Mouse (Mus musculus) intestine, embryonic 15.5 days (tissue): ENCODE measurements around the gene B3gnt8. TPM values are rescaled to one million over a fixed set of nuclear protein-coding genes. Genes with fewer than 3 reads are reported as not detected.

Experiments
- ATAC-seq: fragments of 200-750 bp; cut with Nextera tagmentation; 2 replicates; pipeline ENCODE4 v1.8.0; 2017; ENCODE audit warnings: moderate TSS enrichment, moderate library complexity
- H3K27ac ChIP-seq: fragments of 300-500 bp; sonication (generic); 2 replicates; pipeline ENCODE4 v1.5.1; 2015; ENCODE audit warnings: mild to moderate bottlenecking, inconsistent platforms
- H3K27me3 ChIP-seq: fragments of 300-500 bp; sonication (generic); replicated peaks from 2 replicates; pipeline ENCODE4 v1.6.1; 2015; ENCODE audit warnings: inconsistent platforms
- H3K36me3 ChIP-seq: fragments of 300-500 bp; sonication (generic); 2 replicates; pipeline ENCODE4 v1.6.1; 2015; ENCODE audit warnings: inconsistent platforms
- H3K4me1 ChIP-seq: fragments of 300-500 bp; sonication (generic); replicated peaks from 2 replicates; pipeline ENCODE4 v1.6.1; 2015; ENCODE audit warnings: inconsistent platforms
- H3K4me2 ChIP-seq: fragments of 300-500 bp; sonication (generic); replicated peaks from 2 replicates; pipeline ENCODE4 v1.6.1; 2015; ENCODE audit warnings: mild to moderate bottlenecking, inconsistent platforms
- H3K4me3 ChIP-seq: fragments of 300-500 bp; sonication (generic); replicated peaks from 2 replicates; pipeline ENCODE4 v1.5.1; 2015; ENCODE audit warnings: inconsistent platforms
- H3K9ac ChIP-seq: fragments of 300-500 bp; sonication (generic); 2 replicates; pipeline ENCODE4 v1.6.1; 2015; ENCODE audit warnings: inconsistent platforms
- H3K9me3 ChIP-seq: fragments of 300-500 bp; sonication (generic); 2 replicates; pipeline ENCODE4 v1.6.1; 2016; ENCODE audit warnings: inconsistent platforms
- WGBS: fragments of 180-500 bp; shearing (Covaris S2); methylation state at CpG from one replicate; pipeline ENCODE4 v1.1.7; 2015; 5-methylcytosine and 5-hydroxymethylcytosine counted together
- polyA plus RNA-seq: library from polyadenylated mRNA; unstranded; fragments of >200 nt; fragmentation: Nextera tagmentation; extraction: Ambion mirVana; gene quantifications from 2 replicates; pipeline ENCODE4 v1.2.1, GENCODE M21; 2015

Gene B3gnt8
- polyA plus RNA-seq, 1 experiment from 2014 or later: 7.1 TPM

GRCm38 (mm10) chr7:25607196-25607595, 19.3 kb upstream of the B3gnt8 start:
- H3K9ac ChIP-seq: no peak overlapping the region
- H3K36me3 ChIP-seq: no peaks in the 10 kb centered on the region
- H3K4me2 ChIP-seq: no peak overlapping the region
- H3K4me1 ChIP-seq: no peaks in the 10 kb centered on the region
- no peaks in the 10 kb centered on the region for H3K9me3 ChIP-seq
- H3K4me3 ChIP-seq: no peak overlapping the region
- no peak for ATAC-seq
- H3K27ac ChIP-seq: no peak overlapping the region
- WGBS: 73% methylated on average over 2 of the region's 2 CpGs
- no peaks in the 10 kb centered on the region for H3K27me3 ChIP-seq

- H3K4me2 ChIP-seq: no peak overlapping the region
- H3K9ac ChIP-seq: no peak overlapping the region
- no peaks in the 10 kb centered on the region for H3K9me3 ChIP-seq
- no peaks in the 10 kb centered on the region for H3K27me3 ChIP-seq
- H3K4me3 ChIP-seq: no peak overlapping the region
- whole genome bisulfite sequencing: 36% methylated on average over 6 of the region's 6 CpGs
- no peak overlapping the region for H3K27ac ChIP-seq
- ATAC-seq: no peak
- H3K36me3 ChIP-seq: no peaks in the 10 kb centered on the region
- no peaks in the 10 kb centered on the region for H3K4me1 ChIP-seq
Observed at GRCm38 (mm10) chr7:25610056-25610455, 16.4 kb upstream of the B3gnt8 start.

GRCm38 (mm10) chr7:25611501-25611900, 15.0 kb upstream of the B3gnt8 start:
- Histone ChIP-seq H3K36me3 (no peaks in the 10 kb centered on the region), H3K9me3 (no peaks in the 10 kb centered on the region), H3K4me1 (0 out of 2 replicates have a peak, but pooled peaks cover 4% of the 10 kb centered on the region), H3K4me2 (no peak overlapping the region), H3K4me3 (no peak overlapping the region), H3K9ac (no peak overlapping the region), H3K27me3 (no peaks in the 10 kb centered on the region), H3K27ac (no peak overlapping the region)
- WGBS: 38% methylated on average over 7 of the region's 7 CpGs
- no peak for ATAC-seq

DNA sequence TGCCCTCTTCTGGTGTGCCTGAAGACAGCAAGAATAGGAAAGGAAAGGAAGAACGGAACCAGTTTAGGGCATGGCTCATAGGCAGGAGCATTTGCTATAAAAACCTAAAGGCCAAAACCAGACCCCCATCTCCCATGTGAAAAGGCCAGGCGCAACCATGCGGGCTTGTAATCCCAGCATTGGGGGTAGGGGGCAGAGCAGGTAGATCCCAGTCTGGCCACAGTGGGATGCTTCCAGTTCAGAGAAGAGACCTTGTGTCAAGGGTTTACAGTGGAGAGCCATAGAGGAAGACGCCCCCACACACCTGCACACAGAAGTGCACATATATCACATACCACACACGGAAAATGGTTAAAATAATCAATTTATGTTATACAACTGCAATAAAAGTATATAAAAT, 12.4 kb upstream of the B3gnt8 start:
- H3K4me1 ChIP-seq: 0 out of 2 replicates have a peak, but pooled peaks cover 6% of the 10 kb centered on the region
- H3K9ac ChIP-seq: no peak overlapping the region
- no peak for ATAC-seq
- H3K4me2 ChIP-seq: no peak overlapping the region
- 87% methylated on average over 5 of the region's 5 CpGs for WGBS
- H3K27ac ChIP-seq: no peak overlapping the region
- no peaks in the 10 kb centered on the region for H3K27me3 ChIP-seq
- H3K36me3 ChIP-seq: no peaks in the 10 kb centered on the region
- no peak overlapping the region for H3K4me3 ChIP-seq
- H3K9me3 ChIP-seq: no peaks in the 10 kb centered on the region

GRCm38 (mm10) chr7:25614831-25615705, 11.4 kb upstream of the B3gnt8 start:
- Histone ChIP-seq H3K9me3 (no peaks in the 10 kb centered on the region), H3K36me3 (no peaks in the 10 kb centered on the region), H3K4me2 (peak overlapping the region; percentile 36), H3K27ac (peak overlapping the region; percentile 66), H3K9ac (no peak overlapping the region), H3K27me3 (no peaks in the 10 kb centered on the region), H3K4me1 (peaks cover 9% of the 10 kb centered on the region; the same call in 1 of the 2 replicates), H3K4me3 (no peak overlapping the region)
- ATAC-seq: peak; percentile 24
- WGBS: 71% methylated on average over 21 of the region's 21 CpGs

DNA sequence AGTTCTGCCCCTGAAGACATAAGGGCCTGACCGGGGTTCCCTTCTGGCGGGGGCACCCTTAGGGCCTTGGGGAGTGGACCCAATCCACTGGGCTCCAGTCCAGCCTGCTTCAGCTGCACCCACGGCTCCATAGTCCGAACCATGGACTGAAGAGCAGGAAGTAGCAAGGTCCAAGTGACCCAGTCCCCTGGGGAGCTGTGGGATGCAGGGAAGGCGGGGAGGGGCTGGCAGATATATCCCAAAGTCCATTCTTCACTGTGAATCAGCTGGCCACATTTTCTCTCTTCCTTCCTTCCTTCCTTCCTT, 10.8 kb upstream of the B3gnt8 start, which contains the start of gene Erich4:
Gene Erich4, minus strand, starts transcription at position 187 of the 306 bp plus-strand sequence.
- Histone ChIP-seq H3K36me3 (no peaks in the 10 kb centered on the region), H3K4me1 (peaks cover 11% of the 10 kb centered on the region; the same call in 1 of the 2 replicates), H3K27me3 (no peaks in the 10 kb centered on the region), H3K9ac (no peak within 1 kb of the TSS), H3K4me3 (no peak within 1 kb of the TSS), H3K4me2 (peak within 1 kb of the TSS; percentile 36), H3K27ac (peak within 1 kb of the TSS; percentile 66), H3K9me3 (no peaks in the 10 kb centered on the region)
- 60% methylated on average over 5 of the region's 5 CpGs for WGBS
- peak; percentile 79 for ATAC-seq

GRCm38 (mm10) chr7:25617376-25618160, 8.9 kb upstream of the B3gnt8 start:
- no peak for ATAC-seq
- Histone ChIP-seq H3K9ac (no peak overlapping the region), H3K4me2 (no peak overlapping the region), H3K36me3 (no peaks in the 10 kb centered on the region), H3K9me3 (no peaks in the 10 kb centered on the region), H3K27ac (no peak overlapping the region), H3K4me3 (no peak overlapping the region), H3K27me3 (no peaks in the 10 kb centered on the region), H3K4me1 (peaks cover 11% of the 10 kb centered on the region; the same call in 1 of the 2 replicates)
- 85% methylated on average over 10 of the region's 10 CpGs for WGBS

DNA sequence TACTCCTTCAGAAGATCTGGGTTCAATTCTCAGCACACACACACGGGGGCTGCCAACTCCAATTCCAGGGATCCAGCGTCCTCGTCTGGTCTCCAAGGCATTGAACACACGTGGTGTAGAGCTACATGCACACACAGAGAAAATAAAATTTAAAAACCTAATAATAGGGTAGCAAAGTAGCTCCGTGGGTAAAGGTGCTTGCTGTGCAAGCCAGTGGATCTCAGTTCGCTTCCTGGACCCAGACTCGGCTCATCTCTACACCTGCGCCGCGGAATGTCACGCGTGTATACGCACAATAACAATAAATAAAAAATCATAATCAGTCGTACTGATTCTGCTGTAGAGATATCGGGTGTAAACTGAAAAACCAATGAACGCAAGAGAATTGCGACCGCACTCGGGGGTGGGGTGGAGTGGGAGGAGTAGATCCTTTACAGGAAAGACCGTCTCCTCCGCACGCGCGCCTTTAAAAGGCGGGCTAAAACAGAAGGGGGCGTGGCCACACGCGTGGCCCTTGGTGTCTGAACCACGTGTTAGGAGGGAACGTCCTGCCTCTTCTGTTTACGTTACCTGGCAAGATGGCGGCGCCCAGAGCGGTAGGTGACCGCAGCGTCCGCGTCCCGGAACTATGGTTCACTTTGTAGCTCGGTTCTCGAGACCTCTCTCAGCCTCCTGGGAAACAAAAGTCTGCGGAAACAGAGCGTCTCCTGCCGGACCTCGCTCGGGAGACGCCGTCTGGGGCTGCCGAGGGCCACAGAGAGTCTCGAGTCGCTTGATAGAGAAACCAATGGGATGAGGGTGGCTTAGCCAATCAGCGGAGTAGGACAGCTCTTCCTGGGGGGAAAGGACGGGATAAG, 7.4 kb upstream of the B3gnt8 start, which contains the start of gene Dmac2:
Gene Dmac2, plus strand, starts transcription at position 550 of the 857 bp plus-strand sequence.
- Histone ChIP-seq H3K4me2 (peak within 1 kb of the TSS; percentile 59), H3K27me3 (no peaks in the 10 kb centered on the region)
- 1% methylated on average over 53 of the region's 53 CpGs for WGBS

GRCm38 (mm10) chr7:25619722-25619991, 6.8 kb upstream of the B3gnt8 start:
- H3K27ac ChIP-seq: peak overlapping the region; percentile 28; the same call in 1 of the 2 replicates
- no peaks in the 10 kb centered on the region for H3K36me3 ChIP-seq
- WGBS: 16% methylated on average over 5 of the region's 5 CpGs
- H3K9ac ChIP-seq: peak overlapping the region; percentile 45
- ATAC-seq: no peak
- H3K27me3 ChIP-seq: no peaks in the 10 kb centered on the region
- H3K4me1 ChIP-seq: peaks cover 11% of the 10 kb centered on the region; the same call in 1 of the 2 replicates
- no peaks in the 10 kb centered on the region for H3K9me3 ChIP-seq
- peak overlapping the region; percentile 58 for H3K4me3 ChIP-seq
- peak overlapping the region; percentile 59 for H3K4me2 ChIP-seq

More for the DNA sequence above, 7.4 kb upstream of the B3gnt8 start, which contains the start of gene Dmac2:
- Histone ChIP-seq H3K9me3 (no peaks in the 10 kb centered on the region), H3K9ac (peak within 1 kb of the TSS; percentile 45), H3K27ac (peak within 1 kb of the TSS; percentile 28; the same call in 1 of the 2 replicates), H3K4me1 (peaks cover 11% of the 10 kb centered on the region; the same call in 1 of the 2 replicates), H3K36me3 (no peaks in the 10 kb centered on the region), H3K4me3 (peak within 1 kb of the TSS; percentile 58)
- ATAC-seq: peak; percentile 92

- no peak overlapping the region for H3K9ac ChIP-seq
- ATAC-seq: no peak
- no peaks in the 10 kb centered on the region for H3K36me3 ChIP-seq
- no peak overlapping the region for H3K27ac ChIP-seq
- H3K4me2 ChIP-seq: peak overlapping the region; percentile 59
- peaks cover 11% of the 10 kb centered on the region; the same call in 1 of the 2 replicates for H3K4me1 ChIP-seq
- H3K4me3 ChIP-seq: peak overlapping the region; percentile 58
- no peaks in the 10 kb centered on the region for H3K27me3 ChIP-seq
- 94% methylated on average over 5 of the region's 5 CpGs for WGBS
- H3K9me3 ChIP-seq: no peaks in the 10 kb centered on the region
Observed at GRCm38 (mm10) chr7:25620101-25620500, 6.4 kb upstream of the B3gnt8 start.

DNA sequence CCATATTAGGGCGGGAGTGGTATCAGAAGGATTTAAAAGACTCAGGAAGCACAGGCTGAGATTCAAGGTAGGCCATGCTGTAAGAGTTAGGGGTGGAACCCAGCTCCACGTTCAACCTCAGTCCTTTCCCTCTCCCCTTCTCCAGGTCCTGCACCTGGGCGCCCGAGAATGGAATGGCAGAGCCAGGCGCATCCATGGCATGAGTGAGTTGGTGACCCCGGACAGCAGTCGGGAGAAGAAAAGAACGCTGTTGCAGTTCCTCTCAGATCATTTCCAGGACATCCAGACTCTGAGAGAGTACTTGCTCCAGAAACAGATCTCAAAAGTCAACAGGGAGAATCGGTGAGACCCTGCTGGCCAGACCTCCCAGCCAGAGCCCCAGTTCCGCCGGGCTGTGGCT, 5.7 kb upstream of the B3gnt8 start:
- Histone ChIP-seq H3K9me3 (no peaks in the 10 kb centered on the region), H3K4me3 (no peak overlapping the region), H3K27ac (no peak overlapping the region), H3K36me3 (peaks cover 5% of the 10 kb centered on the region; the same call in 1 of the 2 replicates), H3K27me3 (no peaks in the 10 kb centered on the region), H3K9ac (no peak overlapping the region), H3K4me1 (peaks cover 11% of the 10 kb centered on the region; the same call in 1 of the 2 replicates), H3K4me2 (no peak overlapping the region)
- no peak for ATAC-seq
- WGBS: 89% methylated on average over 11 of the region's 11 CpGs
